Mouse (Mus musculus) small intestine, adult 2 months (tissue): ENCODE measurements around the gene Lhfp.

ENCODE experiments used
- CTCF ChIP-seq: fragments of 200-500 bp; IDR thresholded peaks from 2 replicates; pipeline ENCODE4 v1.5.1; 2012; ENCODE audit warnings: low read depth, mild to moderate bottlenecking, control low read depth, inconsistent platforms, low read length, moderate library complexity, mixed read lengths; ENCODE audit not compliant: insufficient replicate concordance, insufficient read length; ENCODE audit errors: extremely low read depth
- POLR2A ChIP-seq: fragments of 200-500 bp; IDR thresholded peaks from 2 replicates; pipeline ENCODE4 v1.6.1; 2012; ENCODE audit warnings: low read depth, mild to moderate bottlenecking, control low read depth, inconsistent platforms, low read length, moderate library complexity

- TF ChIP-seq CTCF (no peak), POLR2A (no peak)
These were observed 160.9 kb downstream of the Lhfp start for GRCm38 (mm10) chr3:53202184-53202583.
